Mouse (Mus musculus) hindbrain, embryonic 15.5 days (tissue): ENCODE data around the gene Cpa1. TPM values are rescaled to one million over a fixed set of nuclear protein-coding genes. Genes with fewer than 3 reads are reported as not detected.

Experiments used
- ATAC-seq: fragments of 200-750 bp; cut with Nextera tagmentation; 2 replicates; pipeline ENCODE4 v1.8.0; 2017; ENCODE audit warnings: low read depth, moderate number of reproducible peaks, moderate TSS enrichment; ENCODE audit not compliant: low FRiP score
- H3K27ac ChIP-seq: fragments of 300-500 bp; sonication (generic); replicated peaks from 2 replicates; pipeline ENCODE4 v1.5.1; 2015; ENCODE audit warnings: mild to moderate bottlenecking, inconsistent platforms
- H3K27me3 ChIP-seq: fragments of 300-500 bp; sonication (generic); 2 replicates; pipeline ENCODE4 v1.6.1; 2015; ENCODE audit warnings: control low read depth, inconsistent platforms
- H3K36me3 ChIP-seq: fragments of 300-500 bp; sonication (generic); 2 replicates; pipeline ENCODE4 v1.6.1; 2015; ENCODE audit warnings: control low read depth, inconsistent platforms
- H3K4me1 ChIP-seq: fragments of 300-500 bp; sonication (generic); replicated peaks from 2 replicates; pipeline ENCODE4 v1.6.1; 2015; ENCODE audit warnings: control low read depth, inconsistent platforms
- H3K4me2 ChIP-seq: fragments of 300-500 bp; sonication (generic); 2 replicates; pipeline ENCODE4 v1.6.1; 2015; ENCODE audit warnings: moderate library complexity, mild to moderate bottlenecking, inconsistent platforms
- H3K4me3 ChIP-seq: fragments of 300-500 bp; sonication (generic); 2 replicates; pipeline ENCODE4 v1.5.1; 2015; ENCODE audit warnings: mild to moderate bottlenecking, inconsistent platforms
- H3K9ac ChIP-seq: fragments of 300-500 bp; sonication (generic); 2 replicates; pipeline ENCODE4 v1.6.1; 2015; ENCODE audit warnings: inconsistent platforms
- H3K9me3 ChIP-seq: fragments of 300-500 bp; sonication (generic); 2 replicates; pipeline ENCODE4 v1.6.1; 2016; ENCODE audit warnings: control low read depth, inconsistent platforms
- WGBS: fragments of 180-500 bp; shearing (Covaris S2); methylation state at CpG from one replicate; pipeline ENCODE4 v1.1.7; 2015; 5-methylcytosine and 5-hydroxymethylcytosine counted together
- polyA plus RNA-seq: library from polyadenylated mRNA; unstranded; fragments of >200 nt; fragmentation: Nextera tagmentation; extraction: Ambion mirVana; gene quantifications from 2 replicates; pipeline ENCODE4 v1.2.1, GENCODE M21; 2015

Cpa1 gene
- polyA plus RNA-seq, 1 experiment from 2014 or later: 0.73 TPM

DNA sequence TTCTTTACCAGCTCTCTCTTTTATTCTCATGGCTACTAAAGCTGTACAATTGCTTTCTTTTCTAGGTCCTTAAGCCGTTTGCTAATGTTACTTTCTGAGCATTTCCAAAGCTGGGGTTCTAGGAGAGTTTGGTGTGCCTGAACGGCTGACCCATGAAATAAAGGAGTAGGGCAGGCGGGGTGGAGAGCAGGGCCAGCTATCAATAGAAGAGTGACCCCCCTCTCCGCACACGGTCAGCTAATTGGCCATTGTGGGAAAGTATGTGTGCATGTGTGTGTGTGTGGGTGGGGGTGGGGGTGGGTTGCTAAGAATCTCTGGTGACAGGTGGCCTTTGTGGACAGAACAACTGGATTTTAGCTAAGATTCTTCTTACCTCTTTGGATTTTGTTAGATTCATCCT lies 27.8 kb upstream of the Cpa1 start:
- WGBS: 28% methylated on average over 5 of the region's 5 CpGs
- no peaks in the 10 kb centered on the region for H3K27me3 ChIP-seq

DNA sequence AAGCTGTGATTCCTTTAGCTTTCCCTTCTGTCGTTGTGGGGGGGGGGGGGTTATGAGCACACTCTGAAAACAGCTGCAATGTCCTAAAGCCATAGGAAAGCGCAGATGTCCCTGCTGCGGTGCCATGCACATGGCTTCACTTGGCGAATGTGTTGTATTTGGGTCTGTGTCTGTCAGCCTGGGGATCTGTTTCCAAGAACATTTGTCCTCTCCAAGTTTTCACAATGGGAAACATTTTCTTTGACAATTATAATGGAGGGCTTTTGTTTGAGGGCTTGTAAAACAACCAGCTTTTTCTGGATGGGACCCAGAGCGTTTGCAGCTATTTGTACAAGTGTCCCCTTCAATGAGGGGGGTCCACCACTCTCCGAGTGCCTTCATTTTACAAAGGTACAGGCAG lies 24.8 kb upstream of the Cpa1 start:
- H3K4me2 ChIP-seq: no peak overlapping the region
- WGBS: 52% methylated on average over 6 of the region's 6 CpGs

More for the DNA sequence above, 27.8 kb upstream of the Cpa1 start:
- Histone ChIP-seq H3K27ac (no peak overlapping the region), H3K9ac (no peak overlapping the region), H3K9me3 (no peaks in the 10 kb centered on the region), H3K36me3 (no peaks in the 10 kb centered on the region), H3K4me2 (no peak overlapping the region), H3K4me1 (peaks cover 7% of the 10 kb centered on the region), H3K4me3 (no peak overlapping the region)
- ATAC-seq: no peak

DNA sequence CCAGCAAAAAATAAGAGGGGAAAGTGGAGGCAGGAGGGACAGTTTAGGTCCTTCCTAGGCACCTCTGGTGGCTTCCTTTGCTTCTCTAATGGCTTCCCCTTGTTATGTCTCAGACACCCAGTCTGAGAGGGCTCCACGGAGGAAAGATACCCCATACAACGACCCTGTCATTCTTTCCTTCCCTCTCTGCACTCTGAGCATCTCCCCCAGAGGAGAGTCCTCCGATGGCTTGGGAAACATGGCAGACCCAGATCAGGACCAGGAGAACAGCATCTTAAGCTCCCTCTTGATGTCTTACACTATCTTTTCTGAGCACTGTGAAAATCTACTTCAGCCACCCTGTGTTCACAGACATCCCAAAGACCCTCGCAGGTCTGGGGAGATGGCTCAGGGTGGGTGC lies 23.3 kb upstream of the Cpa1 start:
- no peak for ATAC-seq
- peaks cover 36% of the 10 kb centered on the region for H3K4me1 ChIP-seq
- WGBS: 20% methylated on average over 4 of the region's 4 CpGs

More for the DNA sequence above, 24.8 kb upstream of the Cpa1 start:
- no peaks in the 10 kb centered on the region for H3K36me3 ChIP-seq
- H3K9ac ChIP-seq: no peak overlapping the region
- no peak overlapping the region for H3K4me3 ChIP-seq
- H3K27ac ChIP-seq: no peak overlapping the region
- H3K9me3 ChIP-seq: no peaks in the 10 kb centered on the region
- ATAC-seq: no peak
- peaks cover 36% of the 10 kb centered on the region for H3K4me1 ChIP-seq
- H3K27me3 ChIP-seq: no peaks in the 10 kb centered on the region

DNA sequence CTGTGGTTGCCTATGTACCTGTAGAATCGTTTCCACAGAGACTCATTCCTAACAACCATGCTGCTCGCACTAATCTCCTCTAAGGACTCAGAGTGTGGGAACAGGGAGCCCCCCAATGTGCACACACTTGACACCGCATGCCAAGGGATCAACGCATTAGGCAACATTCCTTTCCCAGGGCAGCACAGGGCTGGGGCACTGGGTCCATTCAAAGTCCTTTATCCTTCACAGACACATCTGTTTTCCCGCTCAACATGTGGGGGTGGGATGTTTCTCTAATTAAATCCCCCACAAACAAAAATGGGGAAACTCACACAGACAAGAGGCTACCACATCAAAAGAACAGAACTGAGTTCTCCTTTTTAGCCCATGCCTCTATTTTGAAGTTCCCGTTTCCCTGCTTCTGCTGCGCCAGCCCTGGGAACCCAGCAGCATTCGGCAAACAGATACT lies 22.5 kb upstream of the Cpa1 start:
- Histone ChIP-seq H3K4me3 (no peak overlapping the region), H3K36me3 (no peaks in the 10 kb centered on the region), H3K9me3 (no peaks in the 10 kb centered on the region), H3K4me1 (peaks cover 36% of the 10 kb centered on the region), H3K27me3 (no peaks in the 10 kb centered on the region), H3K9ac (no peak overlapping the region), H3K4me2 (peak overlapping the region; percentile 59; the same call in 1 of the 2 replicates), H3K27ac (peak overlapping the region; percentile 77)
- 5% methylated on average over 8 of the region's 8 CpGs for WGBS
- ATAC-seq: no peak

More for the DNA sequence above, 23.3 kb upstream of the Cpa1 start:
- Histone ChIP-seq H3K36me3 (no peaks in the 10 kb centered on the region), H3K4me3 (no peak overlapping the region), H3K4me2 (no peak overlapping the region), H3K9ac (no peak overlapping the region), H3K27ac (no peak overlapping the region), H3K27me3 (no peaks in the 10 kb centered on the region), H3K9me3 (no peaks in the 10 kb centered on the region)

DNA sequence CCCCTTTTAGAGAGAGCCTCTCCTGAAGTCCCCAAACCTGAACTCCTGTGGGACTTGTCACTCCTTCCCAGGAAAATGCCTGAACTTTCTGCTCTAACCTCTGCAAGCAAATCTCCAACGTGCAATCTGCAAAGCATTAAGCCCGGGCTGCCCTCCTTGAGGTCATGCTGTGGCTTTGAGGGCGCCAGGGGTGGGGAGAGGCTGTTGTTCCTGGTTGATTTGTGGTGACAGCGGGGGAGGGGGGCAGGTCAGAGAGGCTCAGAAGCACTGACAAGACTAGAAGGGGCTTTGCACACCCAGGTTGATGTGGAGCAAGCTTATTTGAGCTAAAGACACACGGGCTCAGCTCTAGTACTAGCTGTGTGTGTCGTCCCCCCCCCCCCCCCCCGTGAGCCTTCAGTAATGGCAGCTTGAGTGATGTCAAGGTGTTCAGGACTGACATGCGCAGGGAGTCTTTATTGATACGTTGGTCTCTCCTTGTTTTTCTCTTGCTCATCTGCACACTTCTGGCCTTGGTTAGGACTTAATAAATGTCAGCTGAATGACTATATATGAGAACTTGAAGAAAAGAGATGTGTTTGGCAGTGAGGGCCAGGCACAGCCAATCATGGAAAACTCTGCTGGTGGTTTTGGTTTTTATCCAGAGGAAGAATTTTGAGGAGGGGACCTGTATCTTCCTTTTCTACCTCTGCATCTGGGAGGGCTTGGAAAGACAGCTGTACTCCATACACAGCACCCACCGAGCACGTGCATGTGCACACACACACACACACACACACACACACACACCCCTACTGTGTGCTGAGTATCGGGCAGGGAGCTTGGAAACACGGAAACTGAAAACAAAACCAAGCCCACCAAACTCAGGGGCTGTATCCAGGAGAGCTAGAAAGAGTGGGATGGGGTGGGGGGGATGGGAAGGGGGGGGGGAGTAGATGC lies 21.7 kb upstream of the Cpa1 start:
- Histone ChIP-seq H3K4me1 (peaks cover 36% of the 10 kb centered on the region), H3K36me3 (no peaks in the 10 kb centered on the region), H3K27me3 (no peaks in the 10 kb centered on the region), H3K4me2 (peak overlapping the region; percentile 59), H3K27ac (peak overlapping the region; percentile 77), H3K4me3 (peak overlapping the region; percentile 23), H3K9me3 (no peaks in the 10 kb centered on the region), H3K9ac (no peak overlapping the region)
- 3% methylated on average over 13 of the region's 13 CpGs for WGBS
- peak; percentile 71 for ATAC-seq

DNA sequence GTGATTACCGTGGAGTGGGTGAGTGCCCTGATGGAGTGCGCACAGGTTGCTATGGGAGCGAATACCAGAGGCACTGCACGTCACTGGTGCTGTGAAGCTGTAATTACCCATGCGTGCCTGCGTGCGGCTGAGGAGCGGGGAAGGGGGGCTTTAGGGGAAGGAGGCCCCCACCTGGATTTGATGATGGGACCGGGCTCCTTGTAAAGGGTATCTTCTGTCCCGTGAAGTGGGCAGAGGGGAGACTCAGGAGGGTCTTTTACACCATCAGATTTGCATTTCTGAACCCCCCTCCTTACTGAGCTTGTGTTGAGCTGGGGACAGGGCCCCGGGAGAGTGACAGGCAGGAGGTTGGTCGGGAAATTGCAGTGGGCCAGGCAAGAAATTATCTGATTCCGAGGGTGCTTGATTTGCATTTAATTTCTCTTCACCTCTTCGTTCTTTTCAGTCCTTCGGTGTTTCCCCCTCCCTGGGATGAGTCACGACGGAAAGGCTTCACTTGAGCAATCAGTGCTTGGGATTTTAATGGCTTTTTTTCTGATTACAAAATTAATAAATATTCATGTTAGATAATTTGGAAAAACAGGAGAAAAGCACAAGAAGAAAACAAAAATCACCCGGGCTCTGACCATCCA lies 20.9 kb upstream of the Cpa1 start:
- ATAC-seq: peak; percentile 90
- no peaks in the 10 kb centered on the region for H3K27me3 ChIP-seq
- 4% methylated on average over 18 of the region's 18 CpGs for WGBS
- H3K4me3 ChIP-seq: peak overlapping the region; percentile 23
- peaks cover 36% of the 10 kb centered on the region for H3K4me1 ChIP-seq
- H3K4me2 ChIP-seq: peak overlapping the region; percentile 59
- H3K9ac ChIP-seq: 0 out of 2 replicates have a peak overlapping the region, but pooled peaks have one; percentile 23
- H3K36me3 ChIP-seq: no peaks in the 10 kb centered on the region
- H3K9me3 ChIP-seq: no peaks in the 10 kb centered on the region
- peak overlapping the region; percentile 77 for H3K27ac ChIP-seq

DNA sequence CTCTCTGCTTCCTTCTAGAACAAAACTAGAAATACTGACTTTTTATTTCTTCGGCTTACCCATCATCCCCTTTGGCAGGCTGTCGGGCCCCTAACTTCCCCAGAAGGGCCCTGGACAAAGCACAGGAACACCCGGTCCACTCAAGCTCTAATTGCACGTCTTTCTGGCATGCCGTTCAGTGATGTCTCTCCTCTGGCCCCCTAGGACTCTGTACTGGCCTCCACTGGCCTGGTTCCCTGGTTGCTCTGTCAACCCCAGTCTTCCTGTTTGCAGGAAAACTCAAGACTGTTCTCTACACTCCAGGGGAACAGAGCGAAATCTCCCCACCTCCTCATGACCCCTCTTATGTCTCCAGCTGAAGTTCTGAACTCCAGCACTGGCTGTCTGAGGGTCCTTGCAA lies 20.3 kb upstream of the Cpa1 start:
- Histone ChIP-seq H3K27me3 (no peaks in the 10 kb centered on the region), H3K27ac (peak overlapping the region; percentile 77), H3K9me3 (no peaks in the 10 kb centered on the region), H3K4me1 (peaks cover 36% of the 10 kb centered on the region), H3K4me3 (no peak overlapping the region), H3K36me3 (no peaks in the 10 kb centered on the region), H3K9ac (no peak overlapping the region), H3K4me2 (0 out of 2 replicates have a peak overlapping the region, but pooled peaks have one; percentile 59)
- ATAC-seq: no peak
- 21% methylated on average over 6 of the region's 6 CpGs for WGBS

DNA sequence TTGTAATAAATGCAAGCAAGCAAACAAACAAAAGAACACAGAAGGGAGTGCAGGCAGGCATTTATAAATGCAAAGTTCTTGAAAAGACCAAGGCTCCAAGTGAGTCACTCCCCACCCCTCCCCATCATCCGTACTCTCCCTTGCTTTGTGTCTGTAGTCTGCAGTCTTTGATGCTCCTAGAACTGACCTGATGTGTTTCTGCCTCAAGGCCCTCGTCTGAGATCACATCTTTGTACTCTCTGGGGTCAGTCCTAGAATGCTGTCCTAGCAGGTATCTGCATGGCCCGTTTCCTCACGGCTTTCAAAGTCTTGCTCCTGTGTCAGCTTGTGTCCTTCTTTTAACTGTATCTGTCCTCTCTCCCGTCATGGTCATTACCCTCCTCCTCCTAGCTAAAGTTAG lies 19.4 kb upstream of the Cpa1 start:
- no peak for ATAC-seq
- Histone ChIP-seq H3K4me2 (no peak overlapping the region), H3K9ac (no peak overlapping the region), H3K36me3 (no peaks in the 10 kb centered on the region), H3K4me1 (peaks cover 36% of the 10 kb centered on the region), H3K4me3 (no peak overlapping the region), H3K27ac (no peak overlapping the region), H3K27me3 (no peaks in the 10 kb centered on the region), H3K9me3 (no peaks in the 10 kb centered on the region)
- 54% methylated on average over 5 of the region's 5 CpGs for WGBS

DNA sequence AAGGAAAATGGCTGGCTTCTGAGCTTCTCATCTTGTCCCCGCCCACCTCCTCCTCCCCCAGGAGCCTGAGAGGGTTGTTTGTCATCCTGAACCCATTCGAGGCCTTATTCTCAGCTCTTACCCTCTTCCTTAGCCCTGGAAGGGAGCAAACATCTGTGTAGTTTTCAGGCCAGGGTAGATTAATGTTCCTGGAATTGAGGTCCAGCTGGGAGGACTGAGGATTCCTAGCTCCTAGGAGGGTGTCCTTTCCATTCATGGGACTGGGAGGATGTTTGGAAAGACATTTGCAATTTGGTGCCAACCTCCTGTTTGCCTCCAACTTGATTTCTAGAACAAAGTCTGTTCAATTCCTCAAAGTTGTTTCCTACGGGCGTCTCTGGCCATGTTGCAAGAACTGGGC lies 18.4 kb upstream of the Cpa1 start:
- 85% methylated on average over 4 of the region's 4 CpGs for WGBS
- H3K27ac ChIP-seq: no peak overlapping the region

DNA sequence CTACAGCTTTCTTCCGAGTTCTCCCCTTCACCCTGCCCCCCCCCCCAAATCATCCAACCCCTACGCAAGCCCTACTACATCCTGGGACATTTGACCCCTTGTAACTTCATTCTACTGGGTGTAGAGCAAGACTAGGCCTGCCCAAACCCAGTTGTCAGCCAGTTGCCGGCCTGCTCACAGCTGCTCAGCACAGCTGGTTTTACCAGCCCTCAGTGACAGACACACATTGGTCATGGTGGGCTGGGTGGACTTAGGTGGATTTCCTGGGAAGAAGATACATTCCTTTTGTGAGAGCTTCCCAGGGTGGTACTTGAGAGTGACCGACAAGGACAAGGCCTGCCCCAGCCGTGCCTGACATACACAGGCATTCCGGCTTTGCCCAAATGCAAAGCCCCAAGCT lies 18.0 kb upstream of the Cpa1 start:
- H3K9me3 ChIP-seq: no peaks in the 10 kb centered on the region
- peaks cover 31% of the 10 kb centered on the region for H3K4me1 ChIP-seq
- H3K4me2 ChIP-seq: no peak overlapping the region
- H3K9ac ChIP-seq: no peak overlapping the region
- WGBS: 91% methylated on average over 6 of the region's 6 CpGs
- no peak for ATAC-seq
- no peaks in the 10 kb centered on the region for H3K27me3 ChIP-seq
- H3K36me3 ChIP-seq: no peaks in the 10 kb centered on the region
- H3K4me3 ChIP-seq: no peak overlapping the region
- no peak overlapping the region for H3K27ac ChIP-seq

More for the DNA sequence above, 18.4 kb upstream of the Cpa1 start:
- H3K9me3 ChIP-seq: no peaks in the 10 kb centered on the region
- H3K4me3 ChIP-seq: no peak overlapping the region
- ATAC-seq: no peak
- H3K36me3 ChIP-seq: no peaks in the 10 kb centered on the region
- no peak overlapping the region for H3K9ac ChIP-seq
- H3K4me2 ChIP-seq: no peak overlapping the region
- peaks cover 35% of the 10 kb centered on the region for H3K4me1 ChIP-seq
- H3K27me3 ChIP-seq: no peaks in the 10 kb centered on the region

DNA sequence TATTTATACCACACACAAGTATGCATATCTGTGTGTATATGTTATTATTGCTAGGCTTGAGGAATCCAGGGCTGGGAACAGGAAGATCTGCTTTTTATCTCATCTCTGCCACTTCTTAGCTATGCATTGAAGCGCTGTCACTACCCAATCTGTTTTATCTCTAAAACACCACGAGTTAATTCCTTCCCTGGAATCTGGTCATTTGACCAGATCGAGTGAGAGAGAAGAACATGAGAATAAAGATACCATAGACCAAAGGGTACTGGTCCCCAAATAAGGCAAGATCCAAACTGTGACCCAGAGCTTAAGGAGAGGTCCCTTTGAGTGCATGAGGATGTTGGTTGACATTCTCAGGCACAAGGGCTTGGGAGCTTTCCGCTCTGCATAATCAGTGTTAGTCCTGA lies 17.0 kb upstream of the Cpa1 start:
- Histone ChIP-seq H3K4me2 (no peak overlapping the region), H3K27ac (no peak overlapping the region), H3K27me3 (no peaks in the 10 kb centered on the region), H3K9ac (no peak overlapping the region), H3K9me3 (no peaks in the 10 kb centered on the region), H3K4me3 (no peak overlapping the region), H3K4me1 (peaks cover 21% of the 10 kb centered on the region), H3K36me3 (no peaks in the 10 kb centered on the region)
- ATAC-seq: no peak
- WGBS: 91% methylated on average over 4 of the region's 4 CpGs

DNA sequence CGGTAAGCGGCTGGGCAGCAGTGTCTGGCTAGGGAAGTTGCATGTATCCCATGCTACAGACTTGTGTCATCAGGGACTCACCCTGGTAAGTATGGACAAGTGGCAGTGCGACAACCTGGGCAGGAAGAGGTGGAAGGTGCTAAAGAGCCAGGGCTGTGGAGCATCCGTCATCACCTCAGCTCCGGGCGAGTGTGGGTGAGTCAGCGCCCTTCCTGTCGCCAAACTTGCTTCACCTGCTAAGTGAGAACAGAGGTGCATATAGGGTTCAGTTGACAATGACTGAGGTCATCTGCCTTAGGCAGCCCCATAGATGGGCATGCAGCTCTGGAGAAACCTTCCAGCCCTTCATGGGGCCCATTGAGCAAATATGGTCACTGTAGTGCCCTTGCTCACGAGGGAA lies 14.3 kb upstream of the Cpa1 start:
- H3K9ac ChIP-seq: no peak overlapping the region
- WGBS: 95% methylated on average over 9 of the region's 9 CpGs

More for the DNA sequence above, 14.3 kb upstream of the Cpa1 start:
- Histone ChIP-seq H3K4me2 (no peak overlapping the region), H3K9me3 (no peaks in the 10 kb centered on the region), H3K4me1 (peaks cover 10% of the 10 kb centered on the region), H3K27me3 (no peaks in the 10 kb centered on the region), H3K36me3 (no peaks in the 10 kb centered on the region), H3K27ac (no peak overlapping the region), H3K4me3 (no peak overlapping the region)
- no peak; the same call in 1 of the 2 replicates for ATAC-seq
